Mouse (Mus musculus) heart, adult 10 weeks (tissue): ENCODE results near the gene Alyref2. TPM values are rescaled to one million over a fixed set of nuclear protein-coding genes. Genes with fewer than 3 reads are reported as not detected.

Experiments
- polyA plus RNA-seq: library from polyadenylated mRNA; stranded (reverse); fragments of 350-450 nt; fragmentation: Illumina TruSeq; extraction: RNeasy Lipid Tissue Mini Kit (QIAGEN cat#74804); gene quantifications from one replicate; pipeline ENCODE4 v1.2.3, GENCODE M21; 2014; ENCODE audit warnings: low read depth, low replicate concordance

The Alyref2 gene
- polyA plus RNA-seq = 3.7 TPM

GRCm38 (mm10) chr1:171503250-171503591, at the start of gene Alyref2:
TSS of gene Alyref2 (plus strand) at chr1:171503478.

GRCm38 (mm10) chr1:171535194-171535593, 31.9 kb downstream of the Alyref2 start, which contains the start of gene Itln1:
TSS of gene Itln1 (minus strand) at chr1:171535294.

Other genes with a start within 250 kb of the Alyref2 start
- 19.0 TPM for gene B4galt3, start 233.2 kb upstream of the Alyref2 start, polyA plus RNA-seq
- 28.1 TPM for gene Ppox, start 222.3 kb upstream of the Alyref2 start, polyA plus RNA-seq
- 27.0 TPM for gene Usp21, start 215.5 kb upstream of the Alyref2 start, polyA plus RNA-seq
- 94.8 TPM for gene Ufc1, start 208.5 kb upstream of the Alyref2 start, polyA plus RNA-seq
- gene Dedd, start 174.3 kb upstream of the Alyref2 start, polyA plus RNA-seq = 29.9 TPM
- 45.2 TPM for gene Nit1, start 157.8 kb upstream of the Alyref2 start, polyA plus RNA-seq
- gene Pfdn2, start 157.8 kb upstream of the Alyref2 start, polyA plus RNA-seq = 90.2 TPM
- gene Klhdc9, start 142.7 kb upstream of the Alyref2 start, polyA plus RNA-seq = not detected
- gene Nectin4, start 133.4 kb upstream of the Alyref2 start, polyA plus RNA-seq = 0.47 TPM
- gene Arhgap30, start 114.5 kb upstream of the Alyref2 start, polyA plus RNA-seq = 3.0 TPM
- 34.5 TPM for gene Usf1, start 92.2 kb upstream of the Alyref2 start, polyA plus RNA-seq
- 3.4 TPM for gene Tstd1, start 84.6 kb upstream of the Alyref2 start, polyA plus RNA-seq
- gene F11r, start 65.9 kb upstream of the Alyref2 start, polyA plus RNA-seq = 41.0 TPM
- not detected for gene Itln1, start 31.8 kb downstream of the Alyref2 start, polyA plus RNA-seq
- 0.45 TPM for gene Cd244a, start 55.7 kb downstream of the Alyref2 start, polyA plus RNA-seq
- 0.29 TPM for gene Ly9, start 103.9 kb downstream of the Alyref2 start, polyA plus RNA-seq
- 0.42 TPM for gene Slamf7, start 149.6 kb downstream of the Alyref2 start, polyA plus RNA-seq
- gene Cd48, start 178.5 kb downstream of the Alyref2 start, polyA plus RNA-seq = 3.3 TPM